Mouse (Mus musculus) forebrain, embryonic 15.5 days (tissue): ENCODE measurements around the gene Lrrc34. TPM values are rescaled to one million over a fixed set of nuclear protein-coding genes. Genes with fewer than 3 reads are reported as not detected.

Source experiments
- ATAC-seq: fragments of 200-750 bp; cut with Nextera tagmentation; replicated peaks from 2 replicates; pipeline ENCODE4 v1.8.0; 2017; ENCODE audit warnings: mild to moderate bottlenecking, moderate TSS enrichment, moderate library complexity
- H3K27ac ChIP-seq: fragments of 300-500 bp; sonication (generic); replicated peaks from 2 replicates; pipeline ENCODE4 v1.5.1; 2015; ENCODE audit warnings: mild to moderate bottlenecking, inconsistent platforms
- H3K27me3 ChIP-seq: fragments of 300-500 bp; sonication (generic); 2 replicates; pipeline ENCODE4 v1.6.1; 2015; ENCODE audit warnings: inconsistent platforms
- H3K36me3 ChIP-seq: fragments of 300-500 bp; sonication (generic); 2 replicates; pipeline ENCODE4 v1.6.1; 2015; ENCODE audit warnings: mild to moderate bottlenecking, inconsistent platforms
- H3K4me1 ChIP-seq: fragments of 300-500 bp; sonication (generic); 2 replicates; pipeline ENCODE4 v1.6.1; 2015; ENCODE audit warnings: inconsistent platforms
- H3K4me2 ChIP-seq: fragments of 300-500 bp; sonication (generic); replicated peaks from 2 replicates; pipeline ENCODE4 v1.6.1; 2015; ENCODE audit warnings: mild to moderate bottlenecking, inconsistent platforms
- H3K4me3 ChIP-seq: fragments of 300-500 bp; sonication (generic); 2 replicates; pipeline ENCODE4 v1.5.1; 2015; ENCODE audit warnings: mild to moderate bottlenecking, inconsistent platforms
- H3K9ac ChIP-seq: fragments of 300-500 bp; sonication (generic); replicated peaks from 2 replicates; pipeline ENCODE4 v1.6.1; 2015; ENCODE audit warnings: mild to moderate bottlenecking, inconsistent platforms
- H3K9me3 ChIP-seq: fragments of 300-500 bp; sonication (generic); 2 replicates; pipeline ENCODE4 v1.6.1; 2016; ENCODE audit warnings: inconsistent platforms
- WGBS: fragments of 180-500 bp; shearing (Covaris S2); methylation state at CpG from one replicate; pipeline ENCODE4 v1.1.7; 2015; ENCODE audit warnings: mixed read lengths; 5-methylcytosine and 5-hydroxymethylcytosine counted together
- polyA plus RNA-seq: library from polyadenylated mRNA; unstranded; fragments of >200 nt; fragmentation: Nextera tagmentation; extraction: Ambion mirVana; gene quantifications from 2 replicates; pipeline ENCODE4 v1.2.1, GENCODE M21; 2015

The Lrrc34 gene
- polyA plus RNA-seq = 0.88 and 1.9 TPM in 2 replicates

- H3K4me2 ChIP-seq = peak within 1 kb of the TSS; percentile 56
- WGBS = 3% methylated on average over 25 of the region's 25 CpGs
- ATAC-seq = peak; percentile 84
Measured at GRCm38 (mm10) chr3:30647440-30648090, at the start of gene Lrrc34. TSS of gene Lrrc34 (minus strand) at chr3:30647869.

DNA sequence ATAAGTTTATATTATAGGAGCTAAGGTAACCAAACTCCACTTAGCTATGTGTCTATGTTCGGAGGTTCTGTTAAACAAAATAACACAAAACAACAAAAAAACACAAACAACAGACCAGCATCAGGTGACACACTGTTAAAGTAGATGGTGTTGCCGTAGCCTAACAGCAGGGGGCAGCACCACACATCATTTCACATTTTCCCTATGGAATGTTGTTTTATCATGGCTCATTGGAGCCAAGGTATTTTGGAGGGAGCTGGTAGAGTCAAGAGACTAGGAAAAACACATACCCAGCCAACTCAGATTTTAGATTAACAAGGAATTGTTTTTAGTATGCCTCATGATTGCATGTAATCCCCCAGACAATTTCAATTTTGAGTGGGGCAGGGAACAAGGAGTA, 48.7 kb upstream of the Lrrc34 start:
- Histone ChIP-seq H3K4me3 (no peak overlapping the region), H3K4me2 (no peak overlapping the region), H3K9me3 (no peaks in the 10 kb centered on the region), H3K27me3 (no peaks in the 10 kb centered on the region), H3K4me1 (no peaks in the 10 kb centered on the region), H3K36me3 (no peaks in the 10 kb centered on the region), H3K9ac (no peak overlapping the region), H3K27ac (no peak overlapping the region)
- peak; percentile 51; the same call in 1 of the 2 replicates for ATAC-seq
- 16% methylated on average over 2 of the region's 2 CpGs for WGBS

More at GRCm38 (mm10) chr3:30647440-30648090, at the start of gene Lrrc34:
- Histone ChIP-seq H3K27ac (no peak within 1 kb of the TSS), H3K4me1 (peaks cover 17% of the 10 kb centered on the region), H3K4me3 (peak within 1 kb of the TSS; percentile 31), H3K36me3 (no peaks in the 10 kb centered on the region), H3K27me3 (peaks cover 26% of the 10 kb centered on the region), H3K9me3 (no peaks in the 10 kb centered on the region), H3K9ac (peak within 1 kb of the TSS; percentile 33; the same call in 1 of the 2 replicates)

DNA sequence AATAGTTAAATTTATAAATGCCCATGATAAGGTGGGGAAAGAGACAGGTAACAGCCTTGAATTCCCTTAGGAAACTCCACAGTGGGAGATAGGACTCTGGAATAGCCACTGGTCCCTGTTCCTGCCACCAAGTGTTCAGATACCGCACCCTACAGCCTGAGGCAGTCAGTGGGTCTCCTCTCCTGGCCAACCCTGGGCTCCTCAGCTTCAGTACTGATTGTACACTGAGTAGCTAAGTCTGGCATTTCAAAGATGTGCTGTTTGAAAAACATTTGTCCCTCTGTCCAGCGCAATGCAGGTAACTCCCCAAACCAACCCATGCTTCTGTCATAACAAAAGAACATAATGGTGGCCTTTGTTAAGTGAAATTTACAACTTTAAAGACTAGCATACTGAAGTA, 48.0 kb upstream of the Lrrc34 start:
- Histone ChIP-seq H3K4me1 (no peaks in the 10 kb centered on the region), H3K4me2 (no peak overlapping the region), H3K27ac (no peak overlapping the region), H3K36me3 (no peaks in the 10 kb centered on the region), H3K27me3 (no peaks in the 10 kb centered on the region), H3K9me3 (no peaks in the 10 kb centered on the region), H3K9ac (no peak overlapping the region), H3K4me3 (no peak overlapping the region)
- 92% methylated on average over 2 of the region's 2 CpGs for WGBS
- ATAC-seq = no peak

DNA sequence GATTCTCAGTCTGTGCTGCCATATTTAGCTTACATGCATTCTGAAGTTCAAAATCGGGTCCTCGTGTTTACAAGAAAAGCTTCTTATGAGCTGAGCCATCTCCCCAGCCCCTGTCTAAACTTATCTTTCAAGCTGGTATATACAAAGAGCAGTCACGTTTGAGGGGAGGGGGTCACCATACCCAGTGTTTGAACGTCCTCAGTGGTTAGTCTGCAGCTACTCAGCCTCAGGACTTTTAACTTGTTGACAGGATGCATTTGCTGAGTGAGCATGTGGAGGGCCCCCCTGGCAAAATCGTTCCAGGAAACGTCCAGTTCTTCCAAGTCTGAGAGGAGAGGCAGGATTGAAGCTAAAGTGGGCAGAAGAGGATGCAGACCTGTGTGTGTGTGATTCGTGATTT, 43.3 kb upstream of the Lrrc34 start:
- H3K9ac ChIP-seq = no peak overlapping the region
- no peak overlapping the region for H3K4me2 ChIP-seq
- WGBS = 77% methylated on average over 7 of the region's 7 CpGs
- H3K9me3 ChIP-seq = no peaks in the 10 kb centered on the region
- no peak overlapping the region for H3K4me3 ChIP-seq
- H3K27ac ChIP-seq = no peak overlapping the region
- H3K27me3 ChIP-seq = no peaks in the 10 kb centered on the region
- H3K4me1 ChIP-seq = no peaks in the 10 kb centered on the region
- no peak for ATAC-seq
- no peaks in the 10 kb centered on the region for H3K36me3 ChIP-seq

- H3K27ac ChIP-seq = no peak overlapping the region
- H3K9ac ChIP-seq = no peak overlapping the region
- H3K4me3 ChIP-seq = no peak overlapping the region
- 81% methylated on average over 3 of the region's 3 CpGs for WGBS
- ATAC-seq = no peak
- H3K27me3 ChIP-seq = no peaks in the 10 kb centered on the region
- no peak overlapping the region for H3K4me2 ChIP-seq
- no peaks in the 10 kb centered on the region for H3K9me3 ChIP-seq
- H3K36me3 ChIP-seq = no peaks in the 10 kb centered on the region
- no peaks in the 10 kb centered on the region for H3K4me1 ChIP-seq
Measured at GRCm38 (mm10) chr3:30687216-30687615, 39.5 kb upstream of the Lrrc34 start.

DNA sequence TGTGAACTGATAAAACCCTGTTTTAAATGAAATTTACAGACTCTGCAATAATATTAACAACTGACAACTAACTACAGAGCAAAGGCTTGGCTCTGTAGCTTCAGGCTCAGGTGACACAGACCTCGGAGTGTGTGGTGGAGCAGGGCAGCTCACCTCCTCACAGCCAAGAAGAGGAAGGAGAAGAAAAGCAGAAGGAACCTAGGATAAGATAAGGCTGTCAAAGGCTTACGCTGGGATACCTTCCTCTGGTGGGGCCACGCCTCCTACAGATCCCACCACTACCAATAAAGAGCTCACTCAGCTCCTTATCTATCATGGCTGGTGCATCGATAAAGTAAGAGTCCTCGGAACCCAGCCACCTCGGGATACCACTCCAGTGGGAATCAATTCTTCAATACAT, 35.5 kb upstream of the Lrrc34 start:
- no peaks in the 10 kb centered on the region for H3K27me3 ChIP-seq
- H3K9ac ChIP-seq = no peak overlapping the region
- H3K4me1 ChIP-seq = no peaks in the 10 kb centered on the region
- H3K4me2 ChIP-seq = no peak overlapping the region
- no peak overlapping the region for H3K4me3 ChIP-seq
- H3K27ac ChIP-seq = no peak overlapping the region
- no peaks in the 10 kb centered on the region for H3K9me3 ChIP-seq
- no peak for ATAC-seq
- H3K36me3 ChIP-seq = no peaks in the 10 kb centered on the region
- WGBS = 94% methylated on average over 6 of the region's 6 CpGs

- Histone ChIP-seq H3K27me3 (no peaks in the 10 kb centered on the region), H3K4me2 (no peak overlapping the region), H3K4me1 (no peaks in the 10 kb centered on the region), H3K27ac (no peak overlapping the region), H3K36me3 (no peaks in the 10 kb centered on the region), H3K9me3 (no peaks in the 10 kb centered on the region), H3K9ac (no peak overlapping the region), H3K4me3 (no peak overlapping the region)
- ATAC-seq = no peak
- WGBS = 86% methylated on average over 9 of the region's 9 CpGs
Measured at GRCm38 (mm10) chr3:30658486-30658885, 10.8 kb upstream of the Lrrc34 start.

- Histone ChIP-seq H3K9ac (no peak overlapping the region), H3K9me3 (no peaks in the 10 kb centered on the region), H3K36me3 (no peaks in the 10 kb centered on the region), H3K27me3 (peaks cover 10% of the 10 kb centered on the region), H3K4me1 (no peaks in the 10 kb centered on the region), H3K27ac (no peak overlapping the region), H3K4me2 (no peak overlapping the region), H3K4me3 (no peak overlapping the region)
- WGBS = 86% methylated on average over 5 of the region's 5 CpGs
- ATAC-seq = no peak
Measured at GRCm38 (mm10) chr3:30655937-30656336, 8.3 kb upstream of the Lrrc34 start.

GRCm38 (mm10) chr3:30650062-30650841, 2.6 kb upstream of the Lrrc34 start:
- H3K9me3 ChIP-seq = no peaks in the 10 kb centered on the region
- peak overlapping the region; percentile 37 for H3K4me3 ChIP-seq
- H3K27ac ChIP-seq = no peak overlapping the region
- peak; percentile 75 for ATAC-seq
- H3K36me3 ChIP-seq = no peaks in the 10 kb centered on the region
- H3K9ac ChIP-seq = no peak overlapping the region
- H3K4me1 ChIP-seq = peaks cover 17% of the 10 kb centered on the region
- peak overlapping the region; percentile 54 for H3K4me2 ChIP-seq
- under 1% methylated on average over 41 of the region's 41 CpGs for WGBS
- H3K27me3 ChIP-seq = peaks cover 26% of the 10 kb centered on the region

- ATAC-seq = no peak
- 94% methylated on average over 2 of the region's 2 CpGs for WGBS
- H3K36me3 ChIP-seq = no peaks in the 10 kb centered on the region
- H3K9ac ChIP-seq = no peak overlapping the region
- H3K9me3 ChIP-seq = no peaks in the 10 kb centered on the region
- no peak overlapping the region for H3K4me3 ChIP-seq
- peaks cover 17% of the 10 kb centered on the region for H3K4me1 ChIP-seq
- H3K4me2 ChIP-seq = no peak overlapping the region
- no peak overlapping the region for H3K27ac ChIP-seq
- peaks cover 26% of the 10 kb centered on the region for H3K27me3 ChIP-seq
Measured at GRCm38 (mm10) chr3:30648466-30648865, 797 bp upstream of the Lrrc34 start.

GRCm38 (mm10) chr3:30646761-30647160, 908 bp downstream of the Lrrc34 start:
- no peak overlapping the region for H3K27ac ChIP-seq
- H3K4me3 ChIP-seq = no peak overlapping the region
- H3K9ac ChIP-seq = no peak overlapping the region
- no peak overlapping the region for H3K4me2 ChIP-seq
- no peaks in the 10 kb centered on the region for H3K36me3 ChIP-seq
- no peak for ATAC-seq
- H3K9me3 ChIP-seq = no peaks in the 10 kb centered on the region
- peaks cover 17% of the 10 kb centered on the region for H3K4me1 ChIP-seq
- H3K27me3 ChIP-seq = peaks cover 23% of the 10 kb centered on the region
- WGBS = 50% methylated on average over 8 of the region's 8 CpGs

GRCm38 (mm10) chr3:30644207-30644606, 3.5 kb downstream of the Lrrc34 start, which contains the start of gene Lrriq4:
TSS of gene Lrriq4 (plus strand) at chr3:30644507.
- Histone ChIP-seq H3K9me3 (no peaks in the 10 kb centered on the region), H3K4me3 (no peak within 1 kb of the TSS)
- 63% methylated on average over 2 of the region's 2 CpGs for WGBS

More at GRCm38 (mm10) chr3:30644207-30644606, 3.5 kb downstream of the Lrrc34 start, which contains the start of gene Lrriq4:
- Histone ChIP-seq H3K36me3 (no peaks in the 10 kb centered on the region), H3K27me3 (0 out of 2 replicates have a peak, but pooled peaks cover under 1% of the 10 kb centered on the region), H3K9ac (no peak within 1 kb of the TSS), H3K27ac (no peak within 1 kb of the TSS), H3K4me2 (no peak within 1 kb of the TSS), H3K4me1 (peaks cover 6% of the 10 kb centered on the region)
- ATAC-seq = no peak
